Mouse (Mus musculus) Muller cell, postnatal 12 days (primary cell): ENCODE measurements around the gene Frmd4a.

Source experiments
- DNase-seq: peaks from one replicate; pipeline ENCODE4 v3.0.0-alpha.2; 2015; ENCODE audit errors: inconsistent ontology term

Frmd4a gene

GRCm38 (mm10) chr2:4439909-4440308 lies 422.4 kb downstream of the Frmd4a start:
- no peak for DNase-seq

GRCm38 (mm10) chr2:4441840-4442239 lies 424.3 kb downstream of the Frmd4a start:
- no peak for DNase-seq

GRCm38 (mm10) chr2:4444740-4445139 lies 427.2 kb downstream of the Frmd4a start:
- no peak for DNase-seq

GRCm38 (mm10) chr2:4445629-4446400 lies 428.3 kb downstream of the Frmd4a start:
- DNase-seq = peak; percentile 91

GRCm38 (mm10) chr2:4449860-4450480 lies 432.5 kb downstream of the Frmd4a start:
- DNase-seq = no peak

- DNase-seq = peak; percentile 40
These were observed 435.3 kb downstream of the Frmd4a start for GRCm38 (mm10) chr2:4452590-4453400.

GRCm38 (mm10) chr2:4455097-4456025 lies 437.8 kb downstream of the Frmd4a start:
- no peak for DNase-seq

- DNase-seq = peak; percentile 72
These were observed 443.4 kb downstream of the Frmd4a start for GRCm38 (mm10) chr2:4460897-4461296.

- DNase-seq = peak; percentile 16
These were observed 444.0 kb downstream of the Frmd4a start for GRCm38 (mm10) chr2:4461514-4461913.

- DNase-seq = no peak
These were observed 445.0 kb downstream of the Frmd4a start for GRCm38 (mm10) chr2:4462480-4462879.

- DNase-seq = no peak
These were observed 448.6 kb downstream of the Frmd4a start for GRCm38 (mm10) chr2:4466084-4466483.

GRCm38 (mm10) chr2:4467314-4467713 lies 449.8 kb downstream of the Frmd4a start:
- no peak for DNase-seq

GRCm38 (mm10) chr2:4472760-4473480 lies 455.4 kb downstream of the Frmd4a start:
- peak; percentile 41 for DNase-seq

- no peak for DNase-seq
These were observed 456.5 kb downstream of the Frmd4a start for GRCm38 (mm10) chr2:4473866-4474538.

- DNase-seq = peak; percentile 38
These were observed 457.0 kb downstream of the Frmd4a start for GRCm38 (mm10) chr2:4474539-4474937.

- DNase-seq = no peak
These were observed 458.5 kb downstream of the Frmd4a start for GRCm38 (mm10) chr2:4475991-4476390.

GRCm38 (mm10) chr2:4476608-4477007 lies 459.1 kb downstream of the Frmd4a start:
- DNase-seq = no peak

GRCm38 (mm10) chr2:4477311-4477710 lies 459.8 kb downstream of the Frmd4a start:
- DNase-seq = peak; percentile 39

GRCm38 (mm10) chr2:4480180-4480579 lies 462.7 kb downstream of the Frmd4a start:
- DNase-seq = peak; percentile 72

GRCm38 (mm10) chr2:4481154-4481553 lies 463.6 kb downstream of the Frmd4a start:
- peak; percentile 72 for DNase-seq
